In the genomic region with DNA sequence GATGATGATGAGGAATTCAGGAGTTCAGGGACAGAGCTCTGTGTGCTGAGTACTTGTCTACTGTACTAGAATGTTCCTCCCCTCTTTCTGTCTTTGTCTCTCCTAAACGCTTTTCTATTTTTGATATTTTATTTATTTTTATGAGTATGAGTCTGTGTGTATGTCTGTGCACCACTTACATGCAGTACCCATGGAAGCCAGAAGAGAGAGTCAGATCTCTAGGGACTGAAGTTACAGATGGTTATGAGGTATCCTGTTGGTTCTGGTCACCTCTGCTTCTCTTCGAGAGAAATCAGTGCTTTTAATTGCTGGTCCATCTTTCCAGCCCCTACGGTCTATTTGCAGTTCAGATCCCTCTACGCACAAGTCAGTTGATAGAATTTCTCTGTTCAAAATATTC, we compare ENCODE assay signal across 22 mouse cellular contexts.
A peak's percentile ranks its signal among the peaks of the same experiment; 100 is the strongest.
DNase-seq lines count a peak whose midpoint lies in the region; ATAC-seq and TF ChIP-seq lines count a peak whose summit lies in the region.
"Had no signal": no experiment of that assay in that cellular context is flagged by ENCODE, and none has a peak within 500 bp of the region (broad histone marks: within the 10 kb centered on the region; RNA-seq: fewer than 3 reads in every experiment).

No protein-coding gene starts in this region.

- H3K4me1 ChIP-seq in forebrain, postnatal 0 days (ENCODE audit: insufficient read depth), result no peaks in the 10 kb centered on the region
- peaks cover 3% of the 10 kb centered on the region; the same call in 1 of the 2 replicates for H3K4me1 ChIP-seq in forebrain, embryonic 11.5 days (replicated peaks; ENCODE audit: control insufficient read depth, insufficient read depth, low read length)
- no peaks in the 10 kb centered on the region for H3K4me1 ChIP-seq in kidney, postnatal 0 days (replicated peaks; ENCODE audit: insufficient read depth, low read length)
- no peaks in the 10 kb centered on the region for H3K4me1 ChIP-seq in MEL (ENCODE audit: control insufficient read depth in 1 of 2, insufficient read depth in 2 of 2, low read length in 2 of 2)
- no peaks in the 10 kb centered on the region for H3K4me1 ChIP-seq in liver, embryonic 11.5 days (replicated peaks; ENCODE audit: control insufficient read depth, insufficient read depth, low read length)
- no peaks in the 10 kb centered on the region for H3K4me1 ChIP-seq in forebrain, embryonic 15.5 days
- H3K4me1 ChIP-seq: heart, embryonic 10.5 days; heart, embryonic 13.5 days had no signal

- no peaks in the 10 kb centered on the region for H3K9me3 ChIP-seq in forebrain, postnatal 0 days (ENCODE audit: low read length)
- H3K9me3 ChIP-seq in forebrain, embryonic 11.5 days (ENCODE audit: control insufficient read depth, low read length), result no peaks in the 10 kb centered on the region
- H3K9me3 ChIP-seq in kidney, postnatal 0 days (replicated peaks; ENCODE audit: low read length), result no peaks in the 10 kb centered on the region
- no peaks in the 10 kb centered on the region for H3K9me3 ChIP-seq in MEL (replicated peaks; ENCODE audit: insufficient read depth, low read length)
- H3K9me3 ChIP-seq in liver, embryonic 11.5 days (ENCODE audit: control insufficient read depth, low read length), result no peaks in the 10 kb centered on the region
- no peaks in the 10 kb centered on the region for H3K9me3 ChIP-seq in forebrain, embryonic 15.5 days
- H3K9me3 ChIP-seq: forebrain, embryonic 10.5 days; heart, embryonic 10.5 days; heart, embryonic 13.5 days; hindbrain, embryonic 12.5 days; hindbrain, embryonic 15.5 days had no signal

- no peak overlapping the region for H3K4me2 ChIP-seq in forebrain, postnatal 0 days (ENCODE audit: low read depth)
- no peak overlapping the region for H3K4me2 ChIP-seq in forebrain, embryonic 11.5 days (ENCODE audit: low read depth, low read length, severe bottlenecking)
- no peak overlapping the region for H3K4me2 ChIP-seq in kidney, postnatal 0 days (ENCODE audit: low read length)
- H3K4me2 ChIP-seq in liver, embryonic 11.5 days, result no peak overlapping the region
- H3K4me2 ChIP-seq in forebrain, embryonic 15.5 days (replicated peaks), result no peak overlapping the region
- H3K4me2 ChIP-seq: heart, embryonic 13.5 days; hindbrain, embryonic 12.5 days; hindbrain, embryonic 15.5 days had no signal

- 0 out of 2 replicates have a peak, but pooled peaks have one; percentile 12 for TF ChIP-seq CTCF in forebrain, postnatal 0 days (IDR thresholded peaks at IDR 0.05; ENCODE audit: low read depth)
- TF ChIP-seq CTCF in kidney, postnatal 0 days (IDR thresholded peaks at IDR 0.05; ENCODE audit: low read depth), result peak; percentile 17; the same call in 1 of the 2 replicates
- TF ChIP-seq CTCF in MEL (IDR thresholded peaks at IDR 0.05 in 2 of 3, conservative IDR thresholded peaks at IDR 0.05 in 1 of 3; ENCODE audit: control insufficient read depth in 1 of 3, insufficient read depth in 1 of 3, low read depth in 2 of 3, low read length in 3 of 3, poor library complexity in 1 of 3, severe bottlenecking in 1 of 3), result peak in 1 of 3 experiments; percentile 24; a peak in 2 of 6 replicates

- TF ChIP-seq EP300 in MEL (IDR thresholded peaks at IDR 0.05; ENCODE audit: low read depth in 1 of 2, low read length in 2 of 2), result no peak

- H3K4me3 ChIP-seq in forebrain, postnatal 0 days (ENCODE audit: low read depth, low read length), result no peak overlapping the region
- H3K4me3 ChIP-seq in forebrain, embryonic 11.5 days (ENCODE audit: low read depth, low read length), result no peak overlapping the region
- H3K4me3 ChIP-seq in kidney, postnatal 0 days (replicated peaks; ENCODE audit: low read depth, low read length), result no peak overlapping the region
- H3K4me3 ChIP-seq in MEL (ENCODE audit: control insufficient read depth in 1 of 2, insufficient read depth in 1 of 2, low read depth in 2 of 2, low read length in 2 of 2), result no peak overlapping the region
- H3K4me3 ChIP-seq in liver, embryonic 11.5 days (ENCODE audit: low read depth, low read length), result no peak overlapping the region
- H3K4me3 ChIP-seq in forebrain, embryonic 15.5 days, result no peak overlapping the region
- H3K4me3 ChIP-seq: forebrain, embryonic 10.5 days; gastrocnemius, adult 2 months; heart, embryonic 10.5 days; heart, embryonic 13.5 days; hindbrain, embryonic 12.5 days; hindbrain, embryonic 15.5 days had no signal

- H3K79me2 ChIP-seq in MEL (ENCODE audit: control insufficient read depth, insufficient read depth, low read length, poor library complexity), result no peaks in the 10 kb centered on the region

- DNase-seq in forebrain, postnatal 0 days, result no peak
- DNase-seq in forebrain, embryonic 11.5 days (ENCODE audit: low spot score), result no peak
- no peak for DNase-seq in kidney, postnatal 0 days (ENCODE audit: low spot score)
- DNase-seq in kidney, adult 18-20 months, result no peak
- DNase-seq in MEL (ENCODE audit: low read depth, low spot score), result no peak
- no peak for DNase-seq in liver, embryonic 11.5 days (ENCODE audit: low spot score)
- DNase-seq: adrenal gland, postnatal 10 days; adrenal gland, postnatal 36 days; B cell, adult 2 months; cerebellum, adult 18-20 months; cerebellum, adult 9-10 months; cerebellum, postnatal 14 days; gastrocnemius, adult 2 months; gastrocnemius, postnatal 14 days; heart, adult 18-20 months had no signal

- TF ChIP-seq RAD21 in MEL (IDR thresholded peaks at IDR 0.05; ENCODE audit: low read depth, low read length), result peak; percentile 34

- H3K9ac ChIP-seq in forebrain, postnatal 0 days, result no peak overlapping the region
- no peak overlapping the region for H3K9ac ChIP-seq in forebrain, embryonic 11.5 days (ENCODE audit: low read length)
- no peak overlapping the region for H3K9ac ChIP-seq in kidney, postnatal 0 days (ENCODE audit: low read depth, low read length)
- no peak overlapping the region for H3K9ac ChIP-seq in MEL (ENCODE audit: control insufficient read depth, low read depth, low read length, poor library complexity, severe bottlenecking)
- no peak overlapping the region for H3K9ac ChIP-seq in liver, embryonic 11.5 days (ENCODE audit: low read depth, low read length)
- no peak overlapping the region for H3K9ac ChIP-seq in forebrain, embryonic 15.5 days (replicated peaks)
- H3K9ac ChIP-seq: heart, embryonic 13.5 days; hindbrain, embryonic 12.5 days; hindbrain, embryonic 15.5 days had no signal

- H3K27ac ChIP-seq in forebrain, postnatal 0 days (ENCODE audit: low read depth, low read length), result no peak overlapping the region
- H3K27ac ChIP-seq in forebrain, embryonic 11.5 days (ENCODE audit: low read depth, low read length), result no peak overlapping the region
- no peak overlapping the region for H3K27ac ChIP-seq in kidney, postnatal 0 days
- H3K27ac ChIP-seq in MEL (ENCODE audit: control insufficient read depth, low read depth, low read length), result no peak overlapping the region
- H3K27ac ChIP-seq in liver, embryonic 11.5 days (ENCODE audit: low read depth, low read length), result no peak overlapping the region
- no peak overlapping the region for H3K27ac ChIP-seq in forebrain, embryonic 15.5 days (replicated peaks)
- H3K27ac ChIP-seq: forebrain, embryonic 10.5 days; gastrocnemius, adult 2 months; heart, embryonic 10.5 days; heart, embryonic 13.5 days; hindbrain, embryonic 12.5 days; hindbrain, embryonic 15.5 days had no signal

- ATAC-seq in forebrain, postnatal 0 days, result no peak
- no peak for ATAC-seq in forebrain, embryonic 11.5 days (replicated peaks; ENCODE audit: low FRiP score)
- ATAC-seq in kidney, postnatal 0 days (replicated peaks; ENCODE audit: low FRiP score, low read depth), result no peak
- no peak for ATAC-seq in liver, embryonic 11.5 days (replicated peaks; ENCODE audit: low FRiP score)
- ATAC-seq in forebrain, embryonic 15.5 days (replicated peaks), result no peak
- ATAC-seq: forebrain, embryonic 14.5 days had no signal

- WGBS in forebrain, postnatal 0 days, result 91% methylated on average over 4 of the region's 4 CpGs
- 90% methylated on average over 4 of the region's 4 CpGs for WGBS in forebrain, embryonic 11.5 days
- 88% methylated on average over 4 of the region's 4 CpGs for WGBS in kidney, postnatal 0 days
- WGBS in liver, embryonic 11.5 days, result 88% methylated on average over 4 of the region's 4 CpGs
- 92% methylated on average over 4 of the region's 4 CpGs for WGBS in forebrain, embryonic 15.5 days

- no peak for TF ChIP-seq POLR2A in MEL (IDR thresholded peaks at IDR 0.05; ENCODE audit: control insufficient read depth in 1 of 2, insufficient read depth in 1 of 2, low read depth in 1 of 2, low read length in 2 of 2, poor library complexity in 1 of 2)

- H3K27me3 ChIP-seq in forebrain, postnatal 0 days (ENCODE audit: insufficient read depth, low read length), result no peaks in the 10 kb centered on the region
- no peaks in the 10 kb centered on the region for H3K27me3 ChIP-seq in forebrain, embryonic 11.5 days (ENCODE audit: control insufficient read depth, insufficient read depth, low read length)
- H3K27me3 ChIP-seq in kidney, postnatal 0 days (ENCODE audit: insufficient read depth, low read length), result no peaks in the 10 kb centered on the region
- H3K27me3 ChIP-seq in MEL (ENCODE audit: control insufficient read depth in 1 of 2, insufficient read depth in 2 of 2, low read length in 2 of 2), result no peaks in the 10 kb centered on the region; a peak in 2 of 4 replicates
- no peaks in the 10 kb centered on the region for H3K27me3 ChIP-seq in liver, embryonic 11.5 days (replicated peaks; ENCODE audit: control insufficient read depth, insufficient read depth, low read length)
- no peaks in the 10 kb centered on the region for H3K27me3 ChIP-seq in forebrain, embryonic 15.5 days
- H3K27me3 ChIP-seq: heart, embryonic 13.5 days; hindbrain, embryonic 12.5 days; hindbrain, embryonic 15.5 days had no signal

- no peaks in the 10 kb centered on the region for H3K36me3 ChIP-seq in forebrain, postnatal 0 days (ENCODE audit: insufficient read depth)
- H3K36me3 ChIP-seq in forebrain, embryonic 11.5 days (ENCODE audit: control insufficient read depth, insufficient read depth, low read length), result no peaks in the 10 kb centered on the region
- no peaks in the 10 kb centered on the region for H3K36me3 ChIP-seq in kidney, postnatal 0 days (ENCODE audit: insufficient read depth, low read length)
- no peaks in the 10 kb centered on the region for H3K36me3 ChIP-seq in MEL (ENCODE audit: control insufficient read depth in 1 of 2, insufficient read depth in 2 of 2, low read length in 2 of 2)
- no peaks in the 10 kb centered on the region for H3K36me3 ChIP-seq in liver, embryonic 11.5 days (ENCODE audit: control insufficient read depth, insufficient read depth, low read length)
- no peaks in the 10 kb centered on the region for H3K36me3 ChIP-seq in forebrain, embryonic 15.5 days
- H3K36me3 ChIP-seq: forebrain, embryonic 10.5 days; heart, embryonic 10.5 days; heart, embryonic 13.5 days; hindbrain, embryonic 12.5 days; hindbrain, embryonic 15.5 days had no signal

TF ChIP-seq in MEL, 35 proteins besides CTCF, POLR2A, EP300 and RAD21:
- TF ChIP-seq TAL1 (IDR thresholded peaks at IDR 0.05; ENCODE audit: low read length) (no peak), POLR2AphosphoS2 (IDR thresholded peaks at IDR 0.05; ENCODE audit: low read length) (no peak), SMC3 (IDR thresholded peaks at IDR 0.05; ENCODE audit: low read depth, low read length) (peak; percentile 27; the same call in 1 of the 2 replicates)
TF ChIP-seq in MEL: peak in this region for 1.
